Mouse (Mus musculus) cortical plate, adult 2 months (tissue): ENCODE results near the gene Rtl8a.

Source experiments
- CTCF ChIP-seq: fragments of 200-500 bp; IDR thresholded peaks from 2 replicates; pipeline ENCODE4 v1.5.1; 2011; ENCODE audit warnings: mild to moderate bottlenecking, control low read depth, low read length; ENCODE audit not compliant: insufficient read depth; ENCODE audit errors: extremely low read depth
- POLR2A ChIP-seq: fragments of 200-500 bp; IDR thresholded peaks from 2 replicates; pipeline ENCODE4 v1.6.1; 2011; ENCODE audit warnings: mild to moderate bottlenecking, low read length, control low read depth; ENCODE audit not compliant: insufficient read depth; ENCODE audit errors: extremely low read depth

DNA sequence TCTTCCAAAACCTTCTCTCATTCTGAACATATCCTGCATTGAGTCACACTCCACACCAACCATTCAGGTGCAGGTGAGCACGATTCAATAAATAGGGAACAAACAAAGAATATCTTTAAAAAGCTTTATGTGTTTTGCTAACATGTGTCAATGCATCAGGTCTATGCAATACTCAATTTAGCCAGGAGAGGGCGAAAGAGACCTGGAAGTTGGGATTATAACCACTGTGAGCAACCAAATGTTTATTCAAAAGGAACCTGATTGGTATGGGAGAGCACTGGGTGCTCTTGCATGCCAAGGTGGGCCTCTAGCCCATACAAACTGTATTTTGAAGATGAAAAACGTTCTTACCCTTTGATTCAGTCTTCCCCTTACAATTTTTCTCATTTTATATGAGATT, 32.9 kb downstream of the Rtl8a start:
- no peak for TF ChIP-seq POLR2A
- TF ChIP-seq CTCF = peak; percentile 45; the same call in 1 of the 2 replicates
